Mouse (Mus musculus): ENCODE data around the gene Sarnp. TPM values are rescaled to one million over a fixed set of nuclear protein-coding genes. Genes with fewer than 3 reads are reported as not detected.

Gene Sarnp
- polyA plus RNA-seq, 1 experiment from 2014 or later: 201 TPM

DNA sequence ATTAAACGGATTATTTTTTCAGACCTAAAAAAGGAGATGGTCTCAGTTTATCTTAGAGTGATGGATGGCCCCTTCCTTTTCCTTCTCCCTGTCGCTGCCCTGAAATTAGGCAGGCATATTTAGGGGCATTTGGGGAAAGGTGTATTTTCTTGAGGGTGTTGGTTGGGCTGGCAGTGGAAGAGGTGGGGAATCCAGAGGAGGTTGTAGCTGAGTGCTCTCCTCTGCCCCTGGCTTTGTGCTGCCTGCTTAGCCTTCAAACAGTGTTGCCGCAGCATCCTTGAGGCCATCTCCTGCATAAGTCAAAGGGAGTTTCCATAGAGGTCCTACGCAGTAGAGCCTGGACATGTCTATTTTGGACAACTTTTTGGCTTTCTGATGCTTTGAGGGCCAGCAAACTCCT, 95.7 kb downstream of the Sarnp start:
- H3K9me3 ChIP-seq: no peaks in the 10 kb centered on the region
- H3K4me1 ChIP-seq (replicated peaks): peaks cover 21% of the 10 kb centered on the region
- no peaks in the 10 kb centered on the region for H3K27me3 ChIP-seq (replicated peaks)
- H3K36me3 ChIP-seq: peaks cover 26% of the 10 kb centered on the region
- H3K4me2 ChIP-seq (replicated peaks): no peak overlapping the region
- WGBS: 64% methylated on average over 4 of the region's 4 CpGs
- H3K27ac ChIP-seq: 0 out of 2 replicates have a peak overlapping the region, but pooled peaks have one; percentile 22
- no peak overlapping the region for H3K9ac ChIP-seq
- no peak for ATAC-seq
- H3K4me3 ChIP-seq (replicated peaks): no peak overlapping the region

- Histone ChIP-seq H3K4me3 (replicated peaks) (no peak overlapping the region), H3K27ac (no peak overlapping the region)
- no peak for ATAC-seq
These were observed 96.1 kb downstream of the Sarnp start for GRCm38 (mm10) chr10:128913219-128913618.

DNA sequence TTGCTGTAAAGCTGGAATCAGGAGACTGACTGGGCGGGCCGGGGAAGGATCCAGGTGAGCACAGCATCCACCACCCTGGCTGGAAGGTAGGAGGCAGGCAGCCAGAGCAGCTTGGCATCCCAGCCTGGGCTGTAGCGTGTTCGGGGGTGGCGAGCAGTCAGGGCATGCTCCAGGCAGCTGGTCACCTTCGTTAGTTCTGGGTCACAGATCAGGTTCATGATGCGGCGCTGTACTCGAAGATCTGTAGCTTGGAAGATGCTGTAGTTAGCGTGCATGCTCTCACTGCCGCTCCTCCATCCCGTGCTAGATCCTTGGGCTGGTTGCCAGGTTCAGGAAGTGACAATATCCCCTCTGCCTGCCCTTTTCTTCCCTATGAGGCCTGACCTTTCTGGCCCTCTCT, 96.6 kb downstream of the Sarnp start:
- no peak for ATAC-seq
- Histone ChIP-seq H3K9ac (no peak overlapping the region), H3K4me1 (replicated peaks) (peaks cover 22% of the 10 kb centered on the region), H3K4me2 (replicated peaks) (no peak overlapping the region), H3K9me3 (no peaks in the 10 kb centered on the region), H3K27me3 (replicated peaks) (no peaks in the 10 kb centered on the region), H3K27ac (no peak overlapping the region), H3K36me3 (peaks cover 29% of the 10 kb centered on the region), H3K4me3 (replicated peaks) (no peak overlapping the region)
- WGBS: 92% methylated on average over 12 of the region's 12 CpGs

More at GRCm38 (mm10) chr10:128913219-128913618, 96.1 kb downstream of the Sarnp start:
- Histone ChIP-seq H3K9ac (no peak overlapping the region), H3K9me3 (no peaks in the 10 kb centered on the region), H3K27me3 (replicated peaks) (no peaks in the 10 kb centered on the region), H3K4me1 (replicated peaks) (peaks cover 21% of the 10 kb centered on the region), H3K4me2 (replicated peaks) (no peak overlapping the region), H3K36me3 (peaks cover 29% of the 10 kb centered on the region)
- WGBS: 16% methylated on average over 5 of the region's 5 CpGs

DNA sequence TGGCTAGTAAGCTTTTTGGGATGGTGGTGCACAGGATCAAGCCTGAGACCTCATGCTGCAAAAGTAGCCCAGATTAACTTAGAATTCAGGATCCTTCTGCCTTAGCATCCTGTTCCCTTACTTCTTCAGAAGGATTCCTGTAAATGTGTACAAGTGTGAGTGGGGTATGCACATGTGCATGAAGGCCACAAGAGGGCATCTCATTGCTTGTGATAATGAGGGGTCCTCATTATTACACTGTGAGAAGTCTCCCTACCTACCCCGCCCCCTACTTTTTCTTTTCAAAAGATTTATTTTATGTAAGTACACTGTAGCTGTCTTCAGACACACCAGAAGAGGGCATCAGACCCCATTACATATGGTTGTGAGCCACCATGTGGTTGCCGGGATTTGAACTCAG, 98.4 kb downstream of the Sarnp start:
- peaks cover 29% of the 10 kb centered on the region for H3K36me3 ChIP-seq
- 95% methylated on average over 2 of the region's 2 CpGs for WGBS
- no peaks in the 10 kb centered on the region for H3K27me3 ChIP-seq (replicated peaks)

GRCm38 (mm10) chr10:128916665-128917064, 99.5 kb downstream of the Sarnp start:
- 86% methylated on average over 3 of the region's 3 CpGs for WGBS
- peaks cover 30% of the 10 kb centered on the region for H3K4me1 ChIP-seq (replicated peaks)
- no peak overlapping the region for H3K27ac ChIP-seq
- no peak overlapping the region for H3K4me2 ChIP-seq (replicated peaks)
- H3K36me3 ChIP-seq: peaks cover 29% of the 10 kb centered on the region
- no peak for ATAC-seq
- no peak overlapping the region for H3K9ac ChIP-seq
- H3K27me3 ChIP-seq (replicated peaks): no peaks in the 10 kb centered on the region
- H3K4me3 ChIP-seq (replicated peaks): no peak overlapping the region
- no peaks in the 10 kb centered on the region for H3K9me3 ChIP-seq

More for the DNA sequence above, 98.4 kb downstream of the Sarnp start:
- Histone ChIP-seq H3K4me1 (replicated peaks) (peaks cover 30% of the 10 kb centered on the region), H3K27ac (no peak overlapping the region), H3K9me3 (no peaks in the 10 kb centered on the region), H3K9ac (no peak overlapping the region), H3K4me3 (replicated peaks) (no peak overlapping the region), H3K4me2 (replicated peaks) (no peak overlapping the region)
- no peak for ATAC-seq

DNA sequence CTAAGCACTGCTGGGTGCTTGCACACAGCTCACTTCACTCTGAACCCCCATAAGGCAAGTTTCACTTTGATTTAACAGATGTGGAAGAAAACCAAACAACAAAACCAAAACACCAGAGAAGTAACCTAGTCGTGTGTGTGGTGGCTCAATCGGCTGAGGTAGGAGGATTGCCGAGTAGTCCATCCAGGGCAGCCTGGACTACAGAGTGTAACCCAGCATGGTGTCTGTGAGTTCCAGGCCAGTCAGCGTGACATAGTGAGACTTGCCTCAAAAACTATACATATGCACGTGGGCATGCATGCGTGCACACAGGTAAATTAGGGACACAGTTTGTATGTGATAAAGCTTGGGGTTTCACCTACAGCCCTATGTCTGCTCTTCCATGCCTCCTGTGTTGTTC, 100.3 kb downstream of the Sarnp start:
- H3K27me3 ChIP-seq (replicated peaks): no peaks in the 10 kb centered on the region
- WGBS: 89% methylated on average over 6 of the region's 6 CpGs
- H3K4me2 ChIP-seq (replicated peaks): no peak overlapping the region
- H3K4me3 ChIP-seq (replicated peaks): no peak overlapping the region
- H3K4me1 ChIP-seq (replicated peaks): peaks cover 37% of the 10 kb centered on the region
- no peak for ATAC-seq
- no peak overlapping the region for H3K9ac ChIP-seq
- no peaks in the 10 kb centered on the region for H3K9me3 ChIP-seq
- no peak overlapping the region for H3K27ac ChIP-seq
- H3K36me3 ChIP-seq: peaks cover 29% of the 10 kb centered on the region

- 84% methylated on average over 7 of the region's 7 CpGs for WGBS
- Histone ChIP-seq H3K9me3 (no peaks in the 10 kb centered on the region), H3K9ac (no peak overlapping the region), H3K4me3 (replicated peaks) (no peak overlapping the region), H3K4me1 (replicated peaks) (peaks cover 41% of the 10 kb centered on the region), H3K27me3 (replicated peaks) (no peaks in the 10 kb centered on the region), H3K27ac (peak overlapping the region; percentile 78; the same call in 1 of the 2 replicates), H3K36me3 (peaks cover 29% of the 10 kb centered on the region), H3K4me2 (replicated peaks) (no peak overlapping the region)
- ATAC-seq: no peak
These were observed 101.1 kb downstream of the Sarnp start for GRCm38 (mm10) chr10:128918246-128918645.

DNA sequence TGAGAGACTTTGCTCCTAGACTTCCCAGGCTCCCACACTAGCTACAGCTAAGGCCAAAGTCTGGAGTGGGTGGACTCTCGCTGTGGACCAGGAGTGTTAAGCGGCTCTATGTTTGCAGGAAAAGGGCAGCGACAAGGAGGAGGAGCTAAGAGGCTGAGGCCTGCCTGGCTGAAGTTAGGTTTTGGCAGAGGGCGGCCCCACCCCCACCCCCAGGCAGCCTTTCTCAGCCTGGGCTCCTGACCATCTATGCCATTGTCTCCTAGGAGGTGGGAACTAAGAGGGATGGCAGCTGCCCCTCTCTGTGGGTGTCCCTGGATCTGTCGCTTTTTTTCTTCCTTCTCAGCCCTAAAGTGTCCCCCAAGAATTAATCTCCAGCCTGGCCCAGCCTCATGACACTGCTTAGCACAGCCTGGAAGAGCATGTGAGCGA, 102.1 kb downstream of the Sarnp start:
- no peak overlapping the region for H3K9ac ChIP-seq
- peak; percentile 67 for ATAC-seq
- WGBS: 19% methylated on average over 6 of the region's 6 CpGs

GRCm38 (mm10) chr10:128919966-128920365, 102.8 kb downstream of the Sarnp start:
- H3K27ac ChIP-seq: peak overlapping the region; percentile 78; the same call in 1 of the 2 replicates
- H3K9ac ChIP-seq: no peak overlapping the region
- H3K9me3 ChIP-seq: no peaks in the 10 kb centered on the region
- no peak overlapping the region for H3K4me3 ChIP-seq (replicated peaks)
- peaks cover 41% of the 10 kb centered on the region for H3K4me1 ChIP-seq (replicated peaks)
- H3K27me3 ChIP-seq (replicated peaks): no peaks in the 10 kb centered on the region
- ATAC-seq: no peak
- WGBS: 76% methylated on average over 7 of the region's 7 CpGs
- no peak overlapping the region for H3K4me2 ChIP-seq (replicated peaks)
- peaks cover 18% of the 10 kb centered on the region for H3K36me3 ChIP-seq

More for the DNA sequence above, 102.1 kb downstream of the Sarnp start:
- Histone ChIP-seq H3K36me3 (peaks cover 20% of the 10 kb centered on the region), H3K27me3 (replicated peaks) (no peaks in the 10 kb centered on the region), H3K27ac (peak overlapping the region; percentile 78), H3K4me1 (replicated peaks) (peaks cover 41% of the 10 kb centered on the region), H3K4me2 (replicated peaks) (no peak overlapping the region; the same call in 1 of the 2 replicates), H3K9me3 (no peaks in the 10 kb centered on the region), H3K4me3 (replicated peaks) (no peak overlapping the region)

DNA sequence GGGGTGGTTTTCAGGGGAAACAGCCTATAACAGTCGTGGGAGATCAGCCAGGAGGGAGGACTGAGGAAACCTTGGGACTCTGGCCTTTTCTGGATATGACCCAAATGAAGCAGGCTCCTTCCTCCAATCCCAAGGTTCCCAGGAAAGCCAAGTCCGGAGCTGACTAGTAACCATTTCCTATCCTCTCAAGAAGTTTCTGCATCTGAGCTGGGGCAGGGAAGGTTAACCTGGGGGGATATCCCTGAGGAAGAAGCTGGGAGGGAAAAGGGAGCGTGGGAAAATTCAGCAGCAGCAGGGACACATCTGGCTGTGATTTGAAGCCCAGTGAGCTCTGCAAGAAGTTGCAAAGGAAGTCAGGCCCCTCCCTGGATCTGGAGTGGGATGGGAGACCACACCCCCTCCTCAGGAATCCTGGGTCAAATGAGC, 103.6 kb downstream of the Sarnp start:
- Histone ChIP-seq H3K4me3 (replicated peaks) (no peak overlapping the region), H3K9ac (no peak overlapping the region), H3K9me3 (no peaks in the 10 kb centered on the region), H3K4me1 (replicated peaks) (peaks cover 41% of the 10 kb centered on the region), H3K36me3 (peaks cover 15% of the 10 kb centered on the region), H3K4me2 (replicated peaks) (0 out of 2 replicates have a peak overlapping the region, but pooled peaks have one; percentile 6), H3K27ac (peak overlapping the region; percentile 78; the same call in 1 of the 2 replicates), H3K27me3 (replicated peaks) (no peaks in the 10 kb centered on the region)
- no peak for ATAC-seq
- WGBS: 60% methylated on average over 3 of the region's 3 CpGs

DNA sequence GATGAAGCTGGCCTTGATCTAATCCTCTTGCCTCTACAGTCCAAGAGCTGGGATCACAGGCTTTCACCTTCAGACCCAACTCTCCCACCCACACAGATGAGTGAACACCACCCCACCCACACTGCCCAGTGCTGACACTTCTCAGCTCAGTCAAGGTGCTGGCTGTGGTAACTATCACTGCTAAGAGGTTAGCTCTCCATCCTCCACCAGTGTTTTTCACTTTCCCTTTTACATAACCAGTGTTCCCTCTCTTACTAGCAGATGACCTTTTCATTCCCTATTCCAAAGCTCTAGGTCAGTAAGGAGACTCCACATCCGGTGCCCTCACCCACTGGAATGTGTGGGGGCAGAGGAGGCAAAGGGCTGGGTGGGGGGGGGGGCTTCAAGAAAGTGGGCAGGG, 104.1 kb downstream of the Sarnp start:
- H3K9me3 ChIP-seq: no peaks in the 10 kb centered on the region
- H3K9ac ChIP-seq: no peak overlapping the region
- H3K4me2 ChIP-seq (replicated peaks): peak overlapping the region; percentile 63; the same call in 1 of the 2 replicates
- H3K27ac ChIP-seq: peak overlapping the region; percentile 55; the same call in 1 of the 2 replicates
- no peak for ATAC-seq
- peaks cover 41% of the 10 kb centered on the region for H3K4me1 ChIP-seq (replicated peaks)
- no peaks in the 10 kb centered on the region for H3K27me3 ChIP-seq (replicated peaks)
- 55% methylated on average over 1 of the region's 1 CpGs for WGBS
- H3K36me3 ChIP-seq: peaks cover 15% of the 10 kb centered on the region
- H3K4me3 ChIP-seq (replicated peaks): no peak overlapping the region

GRCm38 (mm10) chr10:128921883-128922821, 105.0 kb downstream of the Sarnp start:
- Histone ChIP-seq H3K27ac (peak overlapping the region; percentile 95; the same call in 1 of the 2 replicates), H3K9me3 (no peaks in the 10 kb centered on the region), H3K4me3 (replicated peaks) (peak overlapping the region; percentile 87), H3K36me3 (peaks cover 9% of the 10 kb centered on the region; the same call in 1 of the 2 replicates), H3K4me2 (replicated peaks) (peak overlapping the region; percentile 63), H3K9ac (peak overlapping the region; percentile 79), H3K4me1 (replicated peaks) (peaks cover 41% of the 10 kb centered on the region), H3K27me3 (replicated peaks) (no peaks in the 10 kb centered on the region)
- no peak for ATAC-seq
- 72% methylated on average over 16 of the region's 16 CpGs for WGBS

Data from intestine, embryonic 15.5 days (tissue).